Mouse (Mus musculus) ovary, postnatal 10 days (tissue): ENCODE measurements around the gene Pear1.

Experiments used
- DNase-seq: peaks from one replicate; pipeline ENCODE4 v3.0.0; 2022; ENCODE audit warnings: low spot score

Gene Pear1

GRCm38 (mm10) chr3:87765631-87766283 lies 58.3 kb downstream of the Pear1 start:
- no peak for DNase-seq

- DNase-seq, result no peak
Measured at GRCm38 (mm10) chr3:87765091-87765490, 59.0 kb downstream of the Pear1 start.

GRCm38 (mm10) chr3:87764506-87764905 lies 59.6 kb downstream of the Pear1 start:
- no peak for DNase-seq

GRCm38 (mm10) chr3:87763683-87764289 lies 60.3 kb downstream of the Pear1 start:
- peak; percentile 75 for DNase-seq

GRCm38 (mm10) chr3:87763202-87763601 lies 60.9 kb downstream of the Pear1 start:
- no peak for DNase-seq

- no peak for DNase-seq
Measured at GRCm38 (mm10) chr3:87761408-87762375, 62.4 kb downstream of the Pear1 start.

GRCm38 (mm10) chr3:87758641-87759040 lies 65.5 kb downstream of the Pear1 start:
- DNase-seq, result no peak

- DNase-seq, result no peak
Measured at GRCm38 (mm10) chr3:87756488-87756887, 67.6 kb downstream of the Pear1 start.

GRCm38 (mm10) chr3:87755964-87756363 lies 68.1 kb downstream of the Pear1 start:
- DNase-seq, result peak; percentile 90

GRCm38 (mm10) chr3:87753829-87754228 lies 70.3 kb downstream of the Pear1 start:
- DNase-seq, result no peak

- DNase-seq, result no peak
Measured at GRCm38 (mm10) chr3:87752567-87752966, 71.5 kb downstream of the Pear1 start.

- no peak for DNase-seq
Measured at GRCm38 (mm10) chr3:87749977-87750376, 74.1 kb downstream of the Pear1 start.

GRCm38 (mm10) chr3:87749036-87749435 lies 75.1 kb downstream of the Pear1 start:
- no peak for DNase-seq

GRCm38 (mm10) chr3:87748431-87748830 lies 75.7 kb downstream of the Pear1 start, which contains the start of gene Lrrc71:
Gene Lrrc71 (minus strand): TSS chr3:87748625.
- DNase-seq, result no peak

GRCm38 (mm10) chr3:87745036-87745659 lies 79.0 kb downstream of the Pear1 start:
- no peak for DNase-seq

- DNase-seq, result no peak
Measured at GRCm38 (mm10) chr3:87743927-87744326, 80.2 kb downstream of the Pear1 start.

- no peak for DNase-seq
Measured at GRCm38 (mm10) chr3:87742735-87743134, 81.4 kb downstream of the Pear1 start.

GRCm38 (mm10) chr3:87742013-87742412 lies 82.1 kb downstream of the Pear1 start:
- DNase-seq, result no peak

GRCm38 (mm10) chr3:87738906-87739305 lies 85.2 kb downstream of the Pear1 start:
- no peak for DNase-seq

- no peak for DNase-seq
Measured at GRCm38 (mm10) chr3:87735335-87735734, 88.8 kb downstream of the Pear1 start.

GRCm38 (mm10) chr3:87733984-87734761 lies 89.9 kb downstream of the Pear1 start:
- no peak for DNase-seq
